Mouse (Mus musculus) urinary bladder, adult 18-20 months (tissue): ENCODE measurements around the gene Sh3d19.

Experiments used
- DNase-seq, 2 experiments: peaks; one replicate each; pipeline ENCODE4 v3.0.0; 2022; ENCODE audit warnings: low spot score in 2 of 2, mixed read lengths in 2 of 2

Sh3d19 gene

DNA sequence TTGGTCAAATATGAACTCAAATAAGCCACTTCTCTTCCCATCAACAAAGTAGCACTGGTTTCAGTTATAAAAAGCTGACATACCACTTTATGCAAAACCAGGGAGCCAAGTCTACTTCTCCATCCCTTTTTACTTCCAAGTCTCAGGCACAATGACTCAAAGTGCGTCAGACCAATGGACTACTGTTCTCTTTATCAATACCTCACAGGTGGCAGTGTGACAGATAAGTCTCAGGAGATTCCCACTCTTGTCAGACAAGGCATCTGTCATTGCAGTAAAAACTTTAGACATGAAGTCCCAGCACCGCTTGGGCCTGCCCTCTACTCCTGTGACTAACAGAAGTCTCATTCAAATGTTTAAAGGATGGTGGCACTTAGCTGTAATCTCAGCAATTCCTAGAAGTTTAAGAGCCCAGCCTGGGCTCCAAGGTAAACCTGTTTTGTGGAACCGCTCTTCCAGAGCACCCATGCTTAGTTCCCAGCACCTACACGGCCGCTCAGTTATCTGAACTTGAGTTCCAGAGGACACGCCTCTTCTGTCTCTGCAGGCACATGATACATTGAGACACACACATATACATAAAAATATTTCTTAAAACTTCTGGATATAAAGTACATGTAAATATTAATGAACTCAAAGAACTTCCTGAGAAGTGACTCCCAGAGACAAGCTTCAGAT, 165.1 kb downstream of the Sh3d19 start:
- DNase-seq: no peak

DNA sequence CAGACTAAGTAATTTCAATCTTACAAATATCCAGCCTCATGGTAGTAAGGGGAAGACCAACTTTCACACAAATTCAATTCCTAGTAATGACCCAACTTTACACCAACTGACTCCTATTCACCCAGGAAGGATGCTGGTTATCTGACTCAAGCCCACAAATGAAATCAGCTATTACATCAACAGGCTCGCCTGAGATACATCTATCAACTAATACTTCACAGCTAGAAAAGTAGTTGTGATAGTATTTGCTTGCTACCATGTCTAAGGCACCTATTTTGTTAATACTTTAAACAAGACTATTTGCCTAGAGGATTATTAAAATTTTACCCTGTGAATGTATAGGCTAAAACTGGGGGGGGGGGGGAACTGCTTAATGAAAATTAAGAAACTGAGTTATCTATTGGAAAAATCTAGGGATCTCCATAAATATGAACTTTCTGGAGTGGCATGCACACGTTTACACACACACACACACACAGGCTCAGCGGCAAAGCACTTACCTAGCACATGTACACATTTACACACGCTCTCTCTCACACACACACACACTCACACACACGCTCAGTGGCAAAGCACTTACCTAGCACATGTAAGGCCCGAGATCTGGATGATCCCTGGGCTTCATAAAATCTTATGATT, 166.1 kb downstream of the Sh3d19 start:
- DNase-seq: no peak

DNA sequence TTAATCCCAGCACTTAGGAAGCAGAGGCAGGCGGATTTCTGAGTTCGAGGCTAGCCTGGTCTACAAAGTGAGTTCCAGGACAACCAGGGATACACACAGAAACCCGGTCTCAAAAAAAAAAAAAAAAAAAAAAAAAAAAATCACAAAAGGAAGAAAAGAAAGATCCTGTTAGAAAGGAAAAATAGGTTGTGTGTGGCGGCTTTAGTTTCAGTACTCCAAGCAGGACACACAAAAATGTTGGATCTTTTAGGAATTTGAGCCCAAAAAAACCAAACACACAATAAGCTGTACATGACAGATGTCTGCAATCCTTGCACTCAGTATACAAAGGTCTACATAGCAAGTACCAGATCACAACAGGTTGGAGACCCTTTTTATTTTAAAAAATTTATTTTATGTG, 168.8 kb downstream of the Sh3d19 start:
- no peak for DNase-seq

DNA sequence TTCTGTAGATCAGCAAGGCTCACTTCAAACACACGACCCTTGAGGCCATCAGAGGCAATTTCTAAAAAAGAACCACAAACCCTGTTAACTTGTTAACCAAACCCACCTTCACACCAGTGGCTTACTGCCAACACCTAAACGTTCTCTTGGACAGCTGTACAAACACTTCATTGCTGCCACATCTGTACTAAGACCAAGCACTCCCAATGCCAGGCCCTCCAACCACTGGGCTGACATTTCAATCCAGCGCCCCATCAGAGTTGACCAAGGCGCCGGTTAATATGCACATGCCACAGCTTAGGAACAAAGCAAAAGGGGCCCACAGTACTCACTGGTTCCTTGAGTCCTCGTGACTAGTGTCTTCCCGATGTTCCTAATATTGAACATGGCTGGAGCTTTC, 170.5 kb downstream of the Sh3d19 start:
- DNase-seq: no peak

DNA sequence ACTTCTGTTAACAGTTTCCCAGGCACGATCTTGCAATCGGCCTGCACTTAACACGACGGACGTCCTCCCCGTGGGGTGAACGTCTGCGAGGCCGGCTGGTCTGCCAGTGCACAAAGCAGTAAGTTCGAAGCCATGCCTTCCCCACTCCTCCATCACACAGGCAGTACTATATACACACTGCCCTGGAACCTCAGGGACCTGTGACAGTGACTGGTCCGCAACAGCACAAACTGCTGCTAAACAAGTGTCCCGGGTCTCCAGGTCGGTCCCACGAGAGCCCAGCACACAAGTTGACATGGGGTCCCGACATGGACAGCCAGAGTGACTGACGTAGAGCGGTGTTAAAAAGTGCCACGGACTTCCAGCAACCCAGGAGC, 171.0 kb downstream of the Sh3d19 start:
- no peak for DNase-seq

DNA sequence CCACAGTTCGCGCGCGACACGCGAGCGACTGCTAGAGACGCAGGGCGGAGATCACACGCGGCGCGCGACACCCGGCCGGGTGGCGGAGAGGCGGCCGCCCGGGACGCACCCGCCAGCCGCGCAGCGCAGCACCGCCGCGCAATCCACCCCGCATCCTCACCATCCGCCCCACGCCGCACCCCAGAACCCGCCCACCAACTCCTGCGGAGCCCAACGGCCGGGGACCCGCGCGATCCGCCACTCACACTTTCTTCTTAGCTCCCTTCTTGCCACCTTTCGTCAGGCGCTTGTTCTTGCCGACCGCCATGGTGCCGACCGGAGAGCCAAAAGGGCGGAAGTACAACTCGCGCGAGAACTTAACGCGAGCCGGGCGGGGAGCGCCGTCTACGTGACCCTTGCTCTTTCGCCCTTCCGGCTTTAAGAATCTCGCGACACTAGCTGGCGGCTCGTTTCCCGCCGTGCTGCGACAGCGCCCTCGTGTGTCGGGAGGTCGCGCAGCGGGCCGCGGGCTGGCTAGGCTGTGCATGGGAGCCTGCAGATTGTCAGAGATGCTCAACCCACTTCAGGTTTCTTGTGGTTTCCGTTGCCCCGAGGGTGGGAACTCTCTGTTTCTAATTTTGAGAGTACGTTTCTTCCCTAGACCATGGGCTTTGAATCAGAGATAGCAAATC, 171.5 kb downstream of the Sh3d19 start, which contains the start of gene Rps3a1:
Gene Rps3a1 (minus strand): TSS at position 440 of the 671 bp plus-strand sequence.
- DNase-seq: peak; percentile 98 to 99

DNA sequence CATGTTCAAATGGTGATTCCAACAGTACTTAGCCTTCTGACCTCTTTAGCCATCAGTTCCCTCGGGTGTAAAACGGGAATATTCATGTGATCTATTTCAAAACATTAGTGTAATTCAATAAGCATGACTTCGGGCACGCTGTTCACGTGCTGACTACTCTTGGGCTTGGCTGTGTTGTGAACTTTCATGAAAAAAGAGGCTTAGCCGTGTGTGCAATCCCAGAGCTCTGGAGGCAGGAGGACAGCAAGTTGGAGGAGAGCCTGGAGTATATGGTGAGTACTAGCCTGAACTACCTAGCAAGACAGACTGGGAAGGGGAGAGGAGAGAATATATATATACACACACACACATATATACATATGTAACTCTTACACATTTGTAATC, 172.0 kb downstream of the Sh3d19 start:
- no peak for DNase-seq

DNA sequence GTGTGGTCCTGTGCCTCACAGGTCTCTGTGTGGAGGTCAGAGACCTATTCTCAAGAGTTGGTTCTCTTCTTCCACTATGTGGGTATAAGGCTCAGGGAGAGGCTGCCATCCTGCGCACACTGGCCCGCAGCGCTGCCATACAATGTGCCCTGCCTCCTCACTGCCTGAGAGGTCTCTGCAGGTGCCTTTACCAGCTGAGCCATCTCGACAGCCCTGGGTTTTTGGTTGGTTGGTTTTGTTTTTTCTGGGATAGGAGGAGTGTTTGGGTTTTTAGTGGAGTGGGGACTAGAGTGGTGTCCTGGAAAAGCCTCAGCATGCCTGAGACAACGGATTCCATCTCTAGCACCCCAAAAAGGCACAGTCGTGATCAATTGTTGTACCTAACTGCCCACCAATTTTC, 172.4 kb downstream of the Sh3d19 start:
- no peak for DNase-seq

DNA sequence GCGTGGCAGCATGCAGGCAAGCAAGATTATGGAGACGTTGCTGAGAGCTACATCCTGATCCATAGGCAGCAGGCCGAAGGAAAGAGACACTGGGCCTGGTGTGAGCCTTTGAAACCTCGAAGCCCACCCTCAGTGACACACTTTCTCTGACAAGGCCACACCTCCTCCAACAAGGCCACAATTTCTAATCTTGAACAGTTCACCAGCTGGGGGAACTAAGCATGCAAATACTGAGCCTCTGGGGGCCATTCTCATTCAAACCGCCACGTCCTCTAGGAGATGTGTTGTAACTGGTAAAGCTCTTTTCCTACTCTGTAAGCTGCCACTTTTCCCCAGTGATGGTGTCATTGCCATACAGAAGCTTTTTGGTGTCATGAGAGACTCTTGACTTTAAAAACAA, 178.2 kb downstream of the Sh3d19 start:
- DNase-seq: no peak

DNA sequence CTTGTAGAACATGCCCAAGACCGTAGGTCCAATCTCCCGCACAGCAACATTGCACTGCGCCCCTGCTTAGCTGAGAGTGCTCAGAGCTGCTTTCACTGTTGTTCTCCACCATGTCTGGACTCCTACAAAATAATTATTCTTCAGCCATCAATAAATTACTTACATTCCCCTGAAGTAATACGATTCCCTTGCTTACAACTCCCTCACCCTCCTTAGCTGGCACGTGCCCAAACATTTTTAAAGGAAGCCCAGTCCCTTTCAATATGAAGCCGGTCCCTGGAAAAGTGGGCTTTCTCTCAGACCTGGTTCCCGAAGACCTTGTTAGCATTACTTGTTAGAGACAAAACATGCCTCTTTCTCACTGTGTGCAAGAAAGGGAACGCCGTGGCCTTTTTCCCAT, 178.6 kb downstream of the Sh3d19 start:
- DNase-seq: no peak

DNA sequence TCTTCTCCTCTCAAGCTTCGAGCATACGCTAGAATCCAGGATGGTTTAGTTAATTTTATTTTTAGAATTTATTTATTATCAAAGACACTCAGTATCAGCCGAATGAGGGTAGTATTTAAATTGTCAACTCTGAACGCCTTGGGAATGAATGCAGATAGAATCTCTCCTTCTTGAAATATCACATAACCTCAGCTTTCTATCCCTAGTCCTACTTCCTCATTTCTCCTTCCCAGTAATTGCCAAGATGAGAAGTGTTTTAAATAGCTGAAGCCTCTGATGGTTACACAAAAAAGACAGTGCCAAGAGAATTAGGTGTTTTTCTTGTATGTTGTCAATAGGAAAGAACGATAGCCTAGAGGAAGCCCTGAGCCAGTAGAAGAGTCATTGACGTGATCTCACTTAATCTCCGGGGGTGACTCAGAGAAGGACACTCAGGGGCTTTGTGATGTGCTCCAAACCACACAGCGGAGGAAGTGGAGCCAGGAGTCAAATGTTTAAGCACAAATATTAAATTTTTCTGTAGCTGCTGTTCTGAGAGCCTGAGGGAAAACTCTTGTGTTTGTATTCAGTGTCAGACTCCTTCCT, 198.0 kb downstream of the Sh3d19 start:
- DNase-seq: no peak

DNA sequence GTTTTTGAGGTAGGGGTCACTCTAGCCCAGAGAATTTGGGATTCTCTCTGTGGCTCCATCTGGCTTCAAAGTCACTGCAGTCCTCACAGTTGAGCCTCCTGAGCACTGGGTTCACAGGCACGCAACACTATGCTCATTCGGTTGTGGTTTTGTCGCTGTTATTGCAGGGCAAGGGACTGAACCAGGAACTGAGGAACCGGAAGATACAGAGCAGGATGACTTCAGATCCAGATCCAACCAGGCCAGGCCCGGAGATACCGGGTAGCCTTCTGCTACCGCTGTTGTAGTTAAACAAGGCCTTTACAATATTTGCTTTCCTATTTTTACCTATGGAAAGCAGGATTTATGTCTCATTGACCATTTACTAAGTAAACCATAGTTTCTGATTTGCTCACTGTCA, 208.8 kb downstream of the Sh3d19 start:
- no peak for DNase-seq
